Mouse (Mus musculus) cerebellum, adult 2 months (tissue): ENCODE measurements around the gene Zfhx3.

Source experiments
- CTCF ChIP-seq: fragments of 200-500 bp; IDR thresholded peaks from 2 replicates; pipeline ENCODE4 v1.5.1; 2011; ENCODE audit warnings: low read depth, mild to moderate bottlenecking, control low read depth, low read length, moderate library complexity, borderline replicate concordance; ENCODE audit not compliant: insufficient read depth
- POLR2A ChIP-seq: fragments of 200-500 bp; IDR thresholded peaks from 2 replicates; pipeline ENCODE4 v1.6.1; 2011; ENCODE audit warnings: low read length, control low read depth, borderline replicate concordance; ENCODE audit not compliant: insufficient read depth

- TF ChIP-seq CTCF (no peak), POLR2A (no peak)
Observed at GRCm38 (mm10) chr8:108593891-108594290, 651.4 kb downstream of the Zfhx3 start.
